Mouse (Mus musculus) heart, postnatal 0 days (tissue): ENCODE data around the gene Morn1. TPM values are rescaled to one million over a fixed set of nuclear protein-coding genes. Genes with fewer than 3 reads are reported as not detected.

Experiments
- ATAC-seq: fragments of 200-750 bp; cut with Nextera tagmentation; 2 replicates; pipeline ENCODE4 v1.8.0; 2017; ENCODE audit warnings: low read depth, moderate number of reproducible peaks, moderate library complexity; ENCODE audit not compliant: insufficient read depth
- DNase-seq: peaks from one replicate; pipeline ENCODE4 v3.0.0-alpha.2; 2016; ENCODE audit warnings: low spot score
- H3K27ac ChIP-seq: fragments of 300-500 bp; sonication (generic); 2 replicates; pipeline ENCODE4 v1.5.1; 2014; ENCODE audit warnings: low read depth, mild to moderate bottlenecking
- H3K27me3 ChIP-seq: fragments of 300-500 bp; sonication (generic); 2 replicates; pipeline ENCODE4 v1.6.1; 2014; ENCODE audit warnings: low read length, mixed read lengths; ENCODE audit not compliant: control insufficient read depth, insufficient read depth
- H3K36me3 ChIP-seq: fragments of 300-500 bp; sonication (generic); replicated peaks from 2 replicates; pipeline ENCODE4 v1.6.1; 2014; ENCODE audit warnings: low read length, mixed read lengths; ENCODE audit not compliant: control insufficient read depth, insufficient read depth
- H3K4me1 ChIP-seq: fragments of 300-500 bp; sonication (generic); 2 replicates; pipeline ENCODE4 v1.6.1; 2014; ENCODE audit warnings: antibody characterized with exemption; ENCODE audit not compliant: control insufficient read depth, insufficient read depth
- H3K4me2 ChIP-seq: fragments of 300-500 bp; sonication (generic); 2 replicates; pipeline ENCODE4 v1.6.1; 2014; ENCODE audit warnings: low read depth, mild to moderate bottlenecking, low read length, moderate library complexity
- H3K4me3 ChIP-seq: fragments of 300-500 bp; sonication (generic); 2 replicates; pipeline ENCODE4 v1.5.1; 2014; ENCODE audit warnings: low read depth, low read length
- H3K9ac ChIP-seq: fragments of 300-500 bp; sonication (generic); replicated peaks from 2 replicates; pipeline ENCODE4 v1.6.1; 2014; ENCODE audit warnings: low read depth, low read length, mixed read lengths
- H3K9me3 ChIP-seq: fragments of 300-500 bp; sonication (generic); replicated peaks from 2 replicates; pipeline ENCODE4 v1.6.1; 2016; ENCODE audit warnings: low read length; ENCODE audit not compliant: control insufficient read depth
- CTCF ChIP-seq: IDR thresholded peaks from 2 replicates; pipeline ENCODE4 v1.5.1; 2016; ENCODE audit warnings: antibody characterized with exemption, control low read depth, low read depth
- EP300 ChIP-seq: IDR thresholded peaks from 2 replicates; pipeline ENCODE4 v1.6.1; 2016; ENCODE audit warnings: antibody characterized with exemption, low read depth
- WGBS: fragments of 180-500 bp; shearing (Covaris S2); extraction: QIAGEN DNeasy Blood & Tissue Kit; methylation state at CpG from one replicate; pipeline ENCODE4 v1.1.7; 2014; 5-methylcytosine and 5-hydroxymethylcytosine counted together
- polyA plus RNA-seq: library from polyadenylated mRNA; unstranded; fragments of >200 nt; fragmentation: Nextera tagmentation; extraction: Ambion mirVana; gene quantifications from 2 replicates; pipeline ENCODE4 v1.2.1, GENCODE M21; 2015
- total RNA-seq: library from RNA; depleted of rRNA; stranded (reverse); fragments of >200 nt; gene quantifications from 2 replicates; pipeline ENCODE4 v1.2.3, GENCODE M21; 2014; ENCODE audit warnings: low replicate concordance

Gene Morn1
- total and polyA plus RNA-seq, 2 experiments from 2014 or later = 2.4 TPM; not detected in 1

GRCm38 (mm10) chr4:155153389-155154072 is 67.2 kb downstream of the Morn1 start:
- Histone ChIP-seq H3K4me2 (no peak overlapping the region), H3K36me3 (peaks cover 32% of the 10 kb centered on the region), H3K27ac (no peak overlapping the region), H3K4me1 (peaks cover 22% of the 10 kb centered on the region), H3K27me3 (no peaks in the 10 kb centered on the region), H3K9ac (no peak overlapping the region), H3K9me3 (no peaks in the 10 kb centered on the region), H3K4me3 (no peak overlapping the region)
- TF ChIP-seq CTCF (no peak), EP300 (no peak)
- ATAC-seq = no peak
- 65% methylated on average over 3 of the region's 3 CpGs for WGBS
- DNase-seq = no peak

- Histone ChIP-seq H3K9ac (no peak overlapping the region), H3K36me3 (peaks cover 46% of the 10 kb centered on the region), H3K4me3 (no peak overlapping the region), H3K4me2 (no peak overlapping the region), H3K27me3 (no peaks in the 10 kb centered on the region), H3K4me1 (peaks cover 20% of the 10 kb centered on the region), H3K9me3 (no peaks in the 10 kb centered on the region), H3K27ac (no peak overlapping the region)
- no peak for ATAC-seq
- no peak for TF ChIP-seq CTCF
- no peak for TF ChIP-seq EP300
- DNase-seq = no peak
- 58% methylated on average over 11 of the region's 11 CpGs for WGBS
Observed at GRCm38 (mm10) chr4:155154986-155155385, 68.6 kb downstream of the Morn1 start.

- TF ChIP-seq CTCF (no peak), EP300 (no peak)
- H3K27ac ChIP-seq = no peak overlapping the region
Observed at GRCm38 (mm10) chr4:155156734-155157133, 70.4 kb downstream of the Morn1 start.

GRCm38 (mm10) chr4:155157871-155158542 is 71.6 kb downstream of the Morn1 start:
- peaks cover 48% of the 10 kb centered on the region for H3K36me3 ChIP-seq
- TF ChIP-seq EP300 = no peak
- TF ChIP-seq CTCF = no peak
- ATAC-seq = no peak
- DNase-seq = no peak
- no peak overlapping the region for H3K27ac ChIP-seq
- no peak overlapping the region for H3K4me2 ChIP-seq
- 79% methylated on average over 27 of the region's 27 CpGs for WGBS
- H3K9ac ChIP-seq = no peak overlapping the region
- H3K9me3 ChIP-seq = no peaks in the 10 kb centered on the region
- no peak overlapping the region for H3K4me3 ChIP-seq
- H3K27me3 ChIP-seq = no peaks in the 10 kb centered on the region
- peaks cover 22% of the 10 kb centered on the region for H3K4me1 ChIP-seq

More at GRCm38 (mm10) chr4:155156734-155157133, 70.4 kb downstream of the Morn1 start:
- WGBS = 94% methylated on average over 17 of the region's 17 CpGs
- Histone ChIP-seq H3K4me1 (peaks cover 15% of the 10 kb centered on the region), H3K27me3 (no peaks in the 10 kb centered on the region), H3K9me3 (no peaks in the 10 kb centered on the region), H3K36me3 (peaks cover 48% of the 10 kb centered on the region), H3K4me2 (no peak overlapping the region), H3K9ac (no peak overlapping the region), H3K4me3 (no peak overlapping the region)
- ATAC-seq = no peak
- DNase-seq = no peak

- Histone ChIP-seq H3K27ac (no peak overlapping the region), H3K4me2 (no peak overlapping the region), H3K4me3 (no peak overlapping the region), H3K9me3 (no peaks in the 10 kb centered on the region), H3K4me1 (peaks cover 27% of the 10 kb centered on the region), H3K36me3 (peaks cover 48% of the 10 kb centered on the region), H3K27me3 (no peaks in the 10 kb centered on the region), H3K9ac (no peak overlapping the region)
- TF ChIP-seq EP300 (no peak), CTCF (no peak)
- DNase-seq (no peak), ATAC-seq (no peak)
- 58% methylated on average over 8 of the region's 8 CpGs for WGBS
Observed at GRCm38 (mm10) chr4:155158543-155158917, 72.2 kb downstream of the Morn1 start.
